Mouse (Mus musculus) frontal cortex, postnatal 14 days (tissue): Measurements from ENCODE around the gene Zfp786.
"Not testable (repeated sequence)": the region's sequence is repeated elsewhere in the genome, so short reads cannot be mapped to it uniquely, and the experiment has no call there.

ENCODE experiments used
- DNase-seq, 2 experiments: peaks; one replicate each; pipeline ENCODE4 v3.0.0; 2022; ENCODE audit warnings: low spot score in 2 of 2

Zfp786 gene

GRCm38 (mm10) chr6:47830104-47831078 lies at the start of gene Zfp786:
TSS of gene Zfp786 (minus strand) at chr6:47830867.
- peak; percentile 82 to 89 for DNase-seq

GRCm38 (mm10) chr6:47880166-47880565 lies 49.5 kb upstream of the Zfp786 start:
- no peak for DNase-seq

GRCm38 (mm10) chr6:47879049-47879716 lies 48.5 kb upstream of the Zfp786 start:
- no peak for DNase-seq

GRCm38 (mm10) chr6:47878593-47878992 lies 47.9 kb upstream of the Zfp786 start:
- no peak for DNase-seq

GRCm38 (mm10) chr6:47878133-47878514 lies 47.5 kb upstream of the Zfp786 start:
- no peak for DNase-seq

GRCm38 (mm10) chr6:47877461-47878132 lies 46.9 kb upstream of the Zfp786 start:
- DNase-seq, result peak; percentile 84 to 89

- DNase-seq, result no peak
Observed at GRCm38 (mm10) chr6:47877058-47877457, 46.4 kb upstream of the Zfp786 start, which contains the start of gene Zfp282. TSS of gene Zfp282 (plus strand) at chr6:47877204.

- no peak for DNase-seq
Observed at GRCm38 (mm10) chr6:47872266-47872665, 41.6 kb upstream of the Zfp786 start.

GRCm38 (mm10) chr6:47857729-47858128 lies 27.1 kb upstream of the Zfp786 start:
- DNase-seq, result not testable (repeated sequence)

- DNase-seq, result no peak
Observed at GRCm38 (mm10) chr6:47857241-47857640, 26.6 kb upstream of the Zfp786 start.

- DNase-seq, result no peak
Observed at GRCm38 (mm10) chr6:47845779-47846178, 15.1 kb upstream of the Zfp786 start.

GRCm38 (mm10) chr6:47842337-47842736 lies 11.7 kb upstream of the Zfp786 start:
- DNase-seq, result no peak

GRCm38 (mm10) chr6:47841831-47842230 lies 11.2 kb upstream of the Zfp786 start:
- no peak for DNase-seq

- no peak for DNase-seq
Observed at GRCm38 (mm10) chr6:47841077-47841476, 10.4 kb upstream of the Zfp786 start.

- no peak for DNase-seq
Observed at GRCm38 (mm10) chr6:47837630-47838029, 7.0 kb upstream of the Zfp786 start.

GRCm38 (mm10) chr6:47835984-47836521 lies 5.4 kb upstream of the Zfp786 start:
- DNase-seq, result peak; percentile 41 to 43

- peak; percentile 87 to 92 for DNase-seq
Observed at GRCm38 (mm10) chr6:47835482-47835983, 4.9 kb upstream of the Zfp786 start, which contains the start of gene Zfp398. TSS of gene Zfp398 (plus strand) at chr6:47835661.

GRCm38 (mm10) chr6:47832220-47832619 lies 1.6 kb upstream of the Zfp786 start:
- no peak for DNase-seq

GRCm38 (mm10) chr6:47828950-47829349 lies 1.7 kb downstream of the Zfp786 start:
- DNase-seq, result no peak

- DNase-seq, result no peak
Observed at GRCm38 (mm10) chr6:47827462-47827861, 3.2 kb downstream of the Zfp786 start.

- DNase-seq, result no peak
Observed at GRCm38 (mm10) chr6:47824241-47824640, 6.4 kb downstream of the Zfp786 start.

GRCm38 (mm10) chr6:47821776-47822175 lies 8.9 kb downstream of the Zfp786 start:
- no peak for DNase-seq
